Mouse (Mus musculus) embryonic fibroblast, embryonic 13.5 days (primary cell): ENCODE data around the gene Abcc4.

ENCODE experiments used
- CTCF ChIP-seq: IDR thresholded peaks from 2 replicates; pipeline ENCODE4 v1.5.1; 2011; ENCODE audit warnings: mild to moderate bottlenecking, control low read depth, low read length, moderate library complexity, borderline replicate concordance; ENCODE audit not compliant: insufficient read depth
- POLR2A ChIP-seq: IDR thresholded peaks from 2 replicates; pipeline ENCODE4 v1.6.1; 2011; ENCODE audit warnings: low read depth, mild to moderate bottlenecking, control low read depth, low read length, moderate library complexity

- TF ChIP-seq POLR2A (no peak), CTCF (peak; percentile 12; the same call in 1 of the 2 replicates)
Observed at GRCm38 (mm10) chr14:118701991-118702608, 3.9 kb downstream of the Abcc4 start.
